Comparison of ENCODE assay signal across 11 mouse cellular contexts in the genomic region with DNA sequence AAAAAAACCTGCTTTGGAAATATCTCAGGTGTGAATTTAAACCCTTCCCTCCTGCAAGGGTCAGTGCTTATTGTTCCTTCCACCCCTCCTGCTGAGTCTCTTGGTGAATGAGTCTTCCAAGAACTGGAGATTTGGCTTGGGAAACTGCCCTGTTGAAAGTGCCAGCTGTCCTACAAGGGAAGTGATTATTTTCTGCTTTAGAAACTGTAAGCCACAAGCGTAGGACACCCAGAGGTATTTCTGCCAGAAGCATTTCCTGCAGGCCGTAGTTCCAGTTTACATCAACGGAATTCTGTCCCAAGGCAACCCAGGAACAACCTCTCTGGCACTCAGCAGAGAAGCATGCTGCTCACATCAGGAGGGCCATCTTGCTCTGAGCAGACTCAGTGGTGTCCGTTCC. TPM values are rescaled to one million over a fixed set of nuclear protein-coding genes. Genes with fewer than 3 reads are reported as not detected.
A peak's percentile ranks its signal among the peaks of the same experiment; 100 is the strongest.
DNase-seq lines count a peak whose midpoint lies in the region; ATAC-seq and TF ChIP-seq lines count a peak whose summit lies in the region.
"Had no signal": no experiment of that assay in that cellular context is flagged by ENCODE, and none has a peak within 500 bp of the region (broad histone marks: within the 10 kb centered on the region; RNA-seq: fewer than 3 reads in every experiment).

No protein-coding gene starts in this region.

- DNase-seq in gastrocnemius, postnatal 25 days = peak; percentile 32
- no peak for DNase-seq in gastrocnemius, postnatal 4 days (ENCODE audit: low spot score in 2 of 2)
- no peak for DNase-seq in lung, postnatal 36 days
- DNase-seq in cerebellum, postnatal 25 days = peak; percentile 36 to 41
- DNase-seq in lung, postnatal 4 days = peak; percentile 21 to 33
- DNase-seq in thymus, postnatal 0 days (ENCODE audit: low spot score) = no peak
- no peak for DNase-seq in left cerebral cortex, adult 2 months (ENCODE audit: extremely low spot score in 1 of 2, low spot score in 2 of 2)
- DNase-seq: embryo, embryonic 11 days; gastrocnemius, postnatal 10 days had no signal

- no peaks in the 10 kb centered on the region for H3K27me3 ChIP-seq in lung, embryonic 16.5 days (ENCODE audit: control insufficient read depth, insufficient read depth, low read depth, low read length)

- H3K4me2 ChIP-seq in lung, embryonic 16.5 days (ENCODE audit: low read depth, low read length) = no peak overlapping the region
- H3K4me2 ChIP-seq: midbrain, embryonic 11.5 days had no signal

- intact Hi-C loops in left cerebral cortex, adult 2 months (cut with DNase I) = no loop called here

- WGBS in lung, embryonic 16.5 days = 56% methylated on average over 4 of the region's 4 CpGs

- 0 out of 2 replicates have a peak, but pooled peaks have one; percentile 34 for ATAC-seq in lung, embryonic 16.5 days (ENCODE audit: low read depth)

- H3K9me3 ChIP-seq in lung, embryonic 16.5 days (ENCODE audit: control insufficient read depth, low read length) = no peaks in the 10 kb centered on the region

- no peaks in the 10 kb centered on the region for H3K36me3 ChIP-seq in lung, embryonic 16.5 days (ENCODE audit: control insufficient read depth, insufficient read depth, low read length)

- H3K4me1 ChIP-seq in lung, embryonic 16.5 days (replicated peaks; ENCODE audit: control insufficient read depth, insufficient read depth, low read length) = peaks cover 15% of the 10 kb centered on the region

- TF ChIP-seq CTCF in left cerebral cortex, adult 2 months (IDR thresholded peaks at IDR 0.05) = no peak

- no peak overlapping the region for H3K9ac ChIP-seq in lung, embryonic 16.5 days (ENCODE audit: low read length)

- H3K27ac ChIP-seq in lung, embryonic 16.5 days (ENCODE audit: low read length) = peak overlapping the region; percentile 50
- H3K27ac ChIP-seq in left cerebral cortex, adult 2 months = no peak overlapping the region

- H3K4me3 ChIP-seq in lung, embryonic 16.5 days (ENCODE audit: low read length) = no peak overlapping the region
- H3K4me3 ChIP-seq in left cerebral cortex, adult 2 months = no peak overlapping the region

RNA-seq across cellular contexts. Expression of gene B3gnt2, which starts 12.6 kb away (rescaled TPM):
- total RNA-seq in gastrocnemius, postnatal 25 days (2021) = 1 to 10 TPM; 2.1 to 2.4 TPM
- total RNA-seq in gastrocnemius, postnatal 4 days (2021) = 1 to 10 TPM; 6.3 to 8.8 TPM
- polyA plus RNA-seq in lung, embryonic 16.5 days (2015; fragmentation: Nextera tagmentation; extraction: Ambion mirVana) = 11.0 and 12.7 TPM in 2 replicates
- polyA plus RNA-seq in thymus, postnatal 0 days (2015; fragmentation: Nextera tagmentation; extraction: Ambion mirVana) = 25.5 and 26.1 TPM in 2 replicates
- 10 to 100 TPM; 13.8 to 16.0 TPM for total RNA-seq in left cerebral cortex, adult 2 months (2021)

Comparison
In these comparisons a context has a peak if more than half of its experiments do, and no peak if none do; other contexts are left out.
1. DNase-seq: peak in gastrocnemius, postnatal 25 days (single experiment), cerebellum, postnatal 25 days (2 of 2) and lung, postnatal 4 days (2 of 2); none in gastrocnemius, postnatal 4 days (0 of 2), lung, postnatal 36 days (single experiment), thymus, postnatal 0 days (single experiment) and left cerebral cortex, adult 2 months (0 of 2).